Mouse (Mus musculus) gastrocnemius, adult 18-20 months (tissue): ENCODE results near the gene Rapgef6. TPM values are rescaled to one million over a fixed set of nuclear protein-coding genes. Genes with fewer than 3 reads are reported as not detected.
A peak's percentile ranks its signal among the peaks of the same experiment; 100 is the strongest.

ENCODE experiments used
- DNase-seq: peaks from one replicate; pipeline ENCODE4 v3.0.0; 2021; ENCODE audit warnings: low spot score
- total RNA-seq, 2 experiments: library from RNA; stranded (reverse); gene quantifications; 2 replicates each; pipeline ENCODE4 v1.2.3; 2021

Gene Rapgef6
- total RNA-seq, 2 experiments from 2014 or later: 6.2 to 6.3 TPM

- DNase-seq: peak; percentile 50
These were observed 168.5 kb downstream of the Rapgef6 start for GRCm38 (mm10) chr11:54691179-54691578.

GRCm38 (mm10) chr11:54693696-54694095 lies 171.0 kb downstream of the Rapgef6 start:
- DNase-seq: no peak

- DNase-seq: no peak
These were observed 171.6 kb downstream of the Rapgef6 start for GRCm38 (mm10) chr11:54694291-54694690.

GRCm38 (mm10) chr11:54695951-54696350 lies 173.3 kb downstream of the Rapgef6 start:
- DNase-seq: peak; percentile 16

- DNase-seq: no peak
These were observed 175.0 kb downstream of the Rapgef6 start for GRCm38 (mm10) chr11:54697611-54698010.

- DNase-seq: no peak
These were observed 176.0 kb downstream of the Rapgef6 start for GRCm38 (mm10) chr11:54698636-54699035.

- no peak for DNase-seq
These were observed 177.3 kb downstream of the Rapgef6 start for GRCm38 (mm10) chr11:54699972-54700371.

GRCm38 (mm10) chr11:54701848-54702247 lies 179.2 kb downstream of the Rapgef6 start:
- no peak for DNase-seq

GRCm38 (mm10) chr11:54703306-54703705 lies 180.7 kb downstream of the Rapgef6 start:
- peak; percentile 80 for DNase-seq

- no peak for DNase-seq
These were observed 185.5 kb downstream of the Rapgef6 start for GRCm38 (mm10) chr11:54708153-54708552.

GRCm38 (mm10) chr11:54709645-54710044 lies 187.0 kb downstream of the Rapgef6 start:
- DNase-seq: no peak

- no peak for DNase-seq
These were observed 188.1 kb downstream of the Rapgef6 start for GRCm38 (mm10) chr11:54710512-54711293.

- DNase-seq: no peak
These were observed 190.2 kb downstream of the Rapgef6 start for GRCm38 (mm10) chr11:54712849-54713248.

GRCm38 (mm10) chr11:54717893-54718292 lies 195.2 kb downstream of the Rapgef6 start:
- DNase-seq: no peak

GRCm38 (mm10) chr11:54718601-54719000 lies 196.0 kb downstream of the Rapgef6 start:
- no peak for DNase-seq

- DNase-seq: no peak
These were observed 199.4 kb downstream of the Rapgef6 start for GRCm38 (mm10) chr11:54722057-54722456.

GRCm38 (mm10) chr11:54724353-54725034 lies 201.8 kb downstream of the Rapgef6 start:
- DNase-seq: no peak

- no peak for DNase-seq
These were observed 204.0 kb downstream of the Rapgef6 start for GRCm38 (mm10) chr11:54726571-54727062.

- no peak for DNase-seq
These were observed 204.8 kb downstream of the Rapgef6 start for GRCm38 (mm10) chr11:54727327-54727901.

GRCm38 (mm10) chr11:54728371-54728770 lies 205.7 kb downstream of the Rapgef6 start:
- DNase-seq: no peak

- no peak for DNase-seq
These were observed 206.7 kb downstream of the Rapgef6 start for GRCm38 (mm10) chr11:54729311-54729710.

- no peak for DNase-seq
These were observed 208.3 kb downstream of the Rapgef6 start for GRCm38 (mm10) chr11:54730931-54731330.
